Mouse (Mus musculus): ENCODE results near the gene Ccdc9b.

The Ccdc9b gene

DNA sequence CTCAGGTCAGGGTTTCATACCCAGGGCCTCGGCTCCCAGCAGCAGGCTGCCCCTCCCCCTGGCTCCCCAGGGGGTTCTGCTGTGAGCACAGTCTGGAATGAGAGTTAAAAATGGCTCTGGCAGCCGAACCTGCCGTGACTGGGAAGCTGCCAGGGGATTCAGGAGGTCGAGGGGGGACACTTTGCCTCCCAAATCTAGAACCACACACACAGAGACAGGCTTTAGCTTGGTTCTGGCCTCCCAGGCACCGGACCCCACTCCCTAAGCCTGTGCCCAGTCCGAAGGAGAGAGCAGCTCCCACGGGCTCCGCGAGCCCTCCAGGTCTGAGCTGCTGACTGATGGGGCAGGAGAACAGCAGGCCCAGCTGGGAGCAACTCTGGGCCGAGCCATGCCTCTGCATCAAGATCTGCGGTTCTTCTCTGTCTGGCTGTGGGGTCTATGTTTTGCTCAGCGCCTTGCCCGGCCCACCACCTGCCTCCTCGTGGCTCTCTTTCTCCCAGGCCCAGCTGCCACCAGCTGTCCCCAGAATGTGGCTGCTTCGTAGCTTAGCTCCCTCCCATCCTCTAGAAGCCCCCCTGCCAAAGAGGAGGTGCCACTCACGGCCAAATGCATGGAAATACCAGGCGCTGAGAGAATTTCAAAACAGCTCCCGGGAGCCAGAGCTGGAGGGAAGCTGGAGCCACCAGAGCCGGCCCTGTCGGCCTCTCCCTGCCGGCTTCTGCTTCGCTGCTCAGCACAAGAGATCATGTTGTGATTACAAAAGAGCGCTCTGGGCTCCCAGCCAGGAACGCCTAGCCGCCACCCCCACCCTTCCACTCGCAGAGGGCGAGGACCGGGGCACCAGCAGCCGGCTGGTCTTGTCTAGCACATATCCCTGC is at the start of gene Ccdc9b:
TSS of gene Ccdc9b (minus strand) at position 756 of the 878 bp plus-strand sequence.
- DNase-seq: peak; percentile 97

DNA sequence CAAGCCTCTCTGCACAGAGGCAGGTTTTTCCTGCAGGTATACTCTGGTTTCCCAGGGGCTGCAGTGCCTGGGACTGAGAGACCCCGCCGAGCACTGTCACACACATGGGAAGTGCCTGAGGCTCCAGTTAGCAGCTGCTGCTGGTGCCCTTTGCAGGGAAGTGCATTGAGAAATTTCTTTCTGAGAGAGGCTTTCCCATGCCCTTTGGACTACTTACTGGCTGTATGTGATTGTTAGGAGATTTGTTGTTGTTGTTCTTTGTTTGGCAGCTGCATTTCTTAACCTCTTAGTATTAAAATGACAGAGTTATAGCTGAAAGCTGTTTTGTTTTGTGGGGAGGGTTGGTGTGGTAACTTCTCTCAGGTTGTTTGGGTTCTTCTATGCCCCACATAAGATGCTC is 48.4 kb upstream of the Ccdc9b start:
- DNase-seq: no peak

DNA sequence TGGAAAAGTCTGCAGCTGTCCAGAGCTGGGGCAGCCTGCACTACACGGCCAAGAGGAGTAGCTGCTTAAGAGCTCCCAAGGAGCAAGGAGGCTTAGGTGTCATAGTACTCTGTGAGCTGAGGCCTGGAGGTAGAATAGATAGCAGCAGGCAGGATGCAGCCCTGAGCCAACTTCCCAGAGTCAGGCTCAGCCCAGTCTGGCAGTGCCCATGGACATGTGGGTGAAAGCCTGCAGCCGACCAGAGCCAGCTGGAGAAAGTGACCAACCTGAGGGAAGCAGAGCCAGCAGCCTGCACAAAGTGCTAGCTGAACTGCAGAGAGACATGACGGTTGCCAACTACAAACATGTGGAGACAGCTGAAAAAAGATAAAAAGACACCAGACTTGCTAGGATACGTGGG is 44.4 kb upstream of the Ccdc9b start:
- peak in 1 of 2 experiments; percentile 52 for DNase-seq

DNA sequence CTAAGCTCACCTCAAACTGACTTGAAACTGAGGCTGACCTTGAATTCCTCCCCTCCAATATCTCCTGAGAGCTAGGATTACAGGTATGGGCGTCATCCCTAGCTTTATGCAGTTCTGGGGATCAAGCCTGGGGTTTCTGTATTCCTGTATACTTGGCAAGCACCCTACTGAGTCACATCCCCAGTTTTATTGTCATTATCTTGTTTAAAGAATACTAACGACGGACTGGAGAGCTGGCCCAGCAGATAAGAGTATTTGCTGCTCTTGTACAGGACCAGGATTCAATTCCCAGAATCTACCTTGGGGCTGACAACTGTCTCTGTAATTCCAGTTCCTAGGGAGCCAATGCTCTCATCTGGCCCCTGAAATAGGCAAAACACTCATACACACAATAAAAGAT is 43.3 kb upstream of the Ccdc9b start:
- no peak for DNase-seq

DNA sequence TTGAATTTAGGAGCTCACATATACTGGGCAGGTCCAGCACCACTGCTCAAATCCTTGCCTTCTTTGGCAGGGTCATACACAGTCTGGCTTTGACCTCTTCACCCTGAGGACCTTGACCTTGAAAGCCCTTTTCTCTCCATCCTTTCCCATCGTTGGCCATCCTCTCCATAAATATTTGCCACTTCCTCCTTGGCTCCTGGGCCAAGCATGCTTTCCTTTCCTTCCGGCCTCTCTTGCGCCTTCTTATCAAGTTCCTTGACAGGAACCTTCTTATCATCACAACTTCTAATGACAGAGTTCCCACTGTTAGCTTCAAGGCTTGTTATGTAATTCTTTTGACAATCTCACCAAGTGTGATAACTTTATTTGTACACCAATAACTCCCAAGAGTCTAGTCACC is 42.7 kb upstream of the Ccdc9b start:
- DNase-seq: no peak

DNA sequence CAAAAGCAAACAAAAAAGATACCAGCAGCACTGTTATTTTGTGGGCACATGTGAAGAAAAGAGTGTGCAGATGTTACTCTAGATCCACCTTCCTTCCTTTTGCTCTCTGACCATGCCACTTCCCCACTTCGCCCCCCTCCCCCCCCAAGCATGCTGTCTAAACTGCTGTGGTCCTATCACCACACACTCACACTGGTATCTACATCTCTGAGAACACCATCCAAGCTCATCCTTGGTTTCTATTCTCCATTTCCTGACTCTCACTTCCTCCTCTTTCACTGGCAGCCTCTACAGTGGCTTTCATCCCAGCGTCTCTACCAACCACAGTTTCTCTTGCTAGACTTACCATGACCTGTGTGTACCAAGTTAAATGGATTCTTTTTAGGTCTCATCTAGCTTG is 42.0 kb upstream of the Ccdc9b start:
- DNase-seq: no peak

DNA sequence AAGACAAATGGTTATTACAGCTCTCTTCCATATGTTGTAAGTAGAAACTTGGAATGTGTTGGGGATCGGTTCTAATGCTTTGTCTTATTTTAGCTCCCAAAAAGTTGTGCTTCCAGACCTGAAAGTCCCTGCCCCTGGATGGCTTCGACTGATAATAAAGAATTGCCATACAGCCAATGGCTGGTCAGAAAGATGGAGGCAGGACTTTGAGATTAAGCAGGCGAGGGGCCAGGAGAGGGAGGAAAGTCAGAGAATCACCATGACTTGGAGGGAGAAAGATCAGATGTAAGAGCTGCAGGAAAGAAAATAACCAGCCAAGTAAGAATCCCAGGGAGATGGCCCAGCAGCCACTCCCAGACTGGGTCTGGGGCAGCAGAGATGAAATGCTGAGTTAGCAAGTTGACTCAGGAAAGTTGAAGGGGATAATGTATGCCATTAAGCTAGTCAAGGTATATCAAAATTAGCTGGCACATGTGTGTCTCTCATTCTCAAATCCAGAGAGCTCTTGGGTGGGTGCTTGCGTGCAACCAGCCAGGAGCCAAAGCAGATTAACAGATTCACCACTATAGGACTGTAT is 40.2 kb upstream of the Ccdc9b start:
- no peak for DNase-seq

DNA sequence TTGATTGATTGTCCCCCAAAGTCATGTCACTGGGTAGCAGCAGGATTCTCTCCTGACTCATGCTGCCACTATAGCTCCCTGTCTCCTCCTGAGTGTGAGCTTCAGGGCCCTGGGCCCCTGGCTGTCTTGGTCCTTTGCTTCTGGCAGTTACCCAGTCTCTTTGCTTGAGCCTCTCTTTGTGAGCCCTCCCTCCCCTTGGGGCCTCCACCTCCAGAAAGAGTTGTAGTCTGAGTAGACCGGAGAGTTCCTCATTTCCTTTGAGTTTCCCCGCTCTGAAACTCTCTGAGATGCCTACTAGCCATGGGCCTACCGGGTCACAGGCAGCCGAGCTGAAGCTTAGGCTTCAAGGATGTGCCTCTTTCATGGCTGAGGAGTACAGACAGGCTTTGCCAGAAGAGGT is 31.2 kb upstream of the Ccdc9b start:
- DNase-seq: no peak

DNA sequence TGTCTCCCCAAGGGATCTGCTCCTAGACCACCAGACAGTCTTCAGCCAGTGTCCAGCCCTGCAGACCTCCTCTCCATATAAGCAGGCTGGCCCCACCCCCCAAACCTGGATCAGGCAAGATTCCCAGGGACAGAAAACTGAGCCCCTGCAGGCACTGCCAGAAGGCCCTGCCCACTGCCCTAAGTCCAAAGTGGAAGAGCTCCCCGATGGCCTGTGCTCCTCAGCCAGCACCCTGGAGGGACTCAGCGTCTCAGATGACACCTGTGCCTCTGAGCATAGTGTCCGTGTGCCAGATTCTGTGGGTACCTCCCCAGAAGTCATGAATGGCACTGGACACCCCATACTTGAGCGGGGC is 29.8 kb upstream of the Ccdc9b start:
- no peak for DNase-seq

DNA sequence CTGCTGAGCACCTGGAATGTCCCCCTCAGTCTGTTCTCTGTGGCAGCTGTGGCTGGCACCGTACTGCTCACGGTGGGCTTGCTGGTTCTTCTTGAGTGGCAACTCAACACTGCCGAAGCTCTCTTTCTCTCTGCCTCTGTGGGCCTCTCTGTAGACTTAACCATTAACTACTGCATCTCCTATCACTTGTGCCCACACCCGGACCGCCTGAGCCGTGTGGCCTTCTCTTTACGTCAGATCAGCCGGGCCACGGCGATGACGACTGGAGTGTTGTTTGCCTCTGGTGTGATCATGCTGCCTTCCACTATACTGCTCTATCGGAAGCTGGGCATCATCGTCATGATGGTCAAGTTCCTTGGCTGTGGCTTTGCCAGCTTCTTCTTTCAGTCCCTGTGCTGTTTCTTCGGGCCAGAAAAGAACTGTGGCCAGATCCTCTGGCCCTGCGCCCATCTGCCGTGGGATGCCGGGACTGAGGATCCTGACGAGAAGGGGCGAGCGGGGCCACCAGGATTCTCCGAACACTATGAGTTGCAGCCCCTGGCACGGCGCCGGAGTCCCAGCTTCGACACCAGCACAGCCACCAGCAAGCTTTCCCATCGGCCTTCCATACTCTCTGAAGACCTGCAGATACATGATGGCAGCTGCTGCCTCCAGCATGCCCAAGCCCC is 29.3 kb upstream of the Ccdc9b start:
- no peak for DNase-seq

DNA sequence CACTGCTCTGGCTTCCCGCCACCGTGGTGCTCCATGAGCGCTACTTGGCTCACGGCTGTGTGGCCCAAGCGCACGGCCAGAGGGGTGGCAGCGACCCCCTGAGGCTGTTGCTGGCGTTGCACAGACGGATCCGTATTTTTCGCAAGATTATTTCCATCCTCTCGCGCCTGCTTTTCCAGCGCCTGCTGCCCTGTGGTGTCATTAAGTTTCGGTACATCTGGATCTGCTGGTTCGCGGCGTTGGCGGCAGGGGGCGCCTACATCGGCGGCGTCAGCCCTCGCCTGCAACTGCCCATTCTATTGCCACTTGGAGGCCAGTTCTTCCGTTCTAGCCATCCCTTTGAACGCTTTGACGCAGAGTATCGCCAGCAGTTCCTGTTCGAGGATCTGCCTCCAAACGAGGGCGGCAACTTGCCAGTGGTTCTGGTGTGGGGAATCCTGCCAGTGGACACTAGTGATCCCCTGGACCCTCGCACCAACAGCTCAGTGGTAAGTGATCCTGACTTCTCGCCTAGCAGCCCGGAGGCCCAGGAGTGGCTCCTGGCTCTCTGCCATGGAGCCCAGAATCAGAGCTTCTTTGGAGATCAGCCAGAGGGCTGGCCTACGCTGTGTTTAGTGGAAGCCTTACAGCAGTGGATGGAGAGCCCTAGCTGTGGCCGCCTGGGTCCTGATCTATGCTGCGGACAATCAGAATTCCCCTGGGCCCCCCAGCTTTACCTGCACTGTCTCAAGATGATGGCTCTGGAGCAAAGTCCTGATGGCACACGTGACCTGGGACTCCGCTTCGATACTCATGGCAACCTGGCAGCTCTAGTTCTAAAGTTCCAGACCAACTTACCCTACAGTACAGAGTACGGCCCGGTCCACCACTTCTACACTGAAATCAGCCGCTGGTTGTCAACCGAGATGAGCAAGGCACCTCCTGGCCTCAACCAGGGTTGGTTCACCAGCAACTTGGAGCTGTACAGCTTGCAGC is 28.4 kb upstream of the Ccdc9b start:
- DNase-seq: peak; percentile 76

DNA sequence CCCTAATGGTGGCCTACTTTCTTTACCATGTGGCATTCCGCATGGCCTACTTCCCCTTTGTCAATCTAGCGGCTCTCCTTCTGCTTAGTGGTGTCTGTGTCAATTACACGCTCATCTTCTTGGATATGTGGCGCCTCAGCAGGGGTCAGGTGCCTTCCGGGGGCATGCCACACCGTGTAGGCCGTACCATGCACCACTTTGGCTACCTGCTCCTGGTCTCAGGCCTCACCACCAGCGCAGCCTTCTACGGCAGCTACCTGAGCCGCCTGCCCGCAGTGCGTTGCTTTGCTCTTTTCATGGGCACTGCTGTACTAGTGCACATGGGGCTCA is 27.7 kb upstream of the Ccdc9b start:
- no peak for DNase-seq

DNA sequence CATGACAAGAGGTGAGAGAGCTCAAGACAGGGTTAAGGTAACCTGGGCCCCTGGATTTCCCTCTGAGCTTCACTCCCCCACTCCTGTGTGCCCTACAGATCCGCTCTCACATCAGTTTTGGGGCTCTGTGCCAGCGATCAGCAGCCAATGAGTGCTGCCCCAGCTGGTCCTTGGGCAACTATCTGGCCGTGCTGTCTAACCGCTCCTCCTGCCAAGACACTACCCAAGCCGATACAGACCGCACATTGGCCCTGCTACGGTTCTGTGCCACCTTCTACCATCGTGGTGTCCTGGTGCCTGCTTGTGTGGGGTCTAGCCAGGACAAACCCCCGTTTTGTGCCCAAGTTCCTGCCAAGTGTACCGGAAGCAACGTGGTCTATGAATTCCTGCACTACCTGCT is 27.0 kb upstream of the Ccdc9b start:
- no peak for DNase-seq

DNA sequence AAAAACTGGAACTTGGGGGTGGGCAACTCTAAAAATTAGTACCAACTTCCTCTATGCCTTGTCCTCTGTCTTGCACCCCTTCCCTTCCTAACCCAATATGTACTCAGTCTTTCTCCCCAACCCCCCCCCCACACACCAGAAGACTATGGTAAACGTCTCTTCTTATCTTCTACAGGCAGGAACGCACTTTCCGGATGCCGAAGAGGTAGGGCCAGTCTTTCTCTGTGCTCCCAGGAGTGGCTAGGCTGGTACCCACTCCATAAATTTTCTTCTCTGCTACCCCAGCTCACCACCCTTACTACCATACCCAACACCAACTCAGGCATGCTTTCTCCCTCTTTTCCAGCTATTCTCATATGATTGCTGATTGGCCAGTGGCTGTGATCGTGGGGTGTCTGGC is 24.1 kb upstream of the Ccdc9b start:
- no peak for DNase-seq

DNA sequence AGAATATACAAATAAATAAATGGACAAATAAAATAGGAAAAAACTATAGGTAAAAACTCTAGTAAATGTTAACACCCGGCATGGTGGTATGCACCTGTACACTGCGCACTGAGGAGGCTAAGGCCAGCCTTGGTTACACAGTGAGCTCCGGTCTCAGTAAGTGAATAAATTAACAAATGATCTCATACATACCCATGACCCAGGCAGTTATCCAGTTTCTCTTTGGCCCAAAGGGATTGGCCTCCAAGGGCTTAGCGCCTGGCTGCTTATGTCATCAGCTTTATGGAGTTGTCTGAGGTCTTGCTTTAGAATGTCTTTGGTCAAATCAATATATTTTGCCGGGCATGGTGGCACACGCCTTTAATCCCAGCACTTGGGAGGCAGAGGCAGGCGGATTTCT is 21.2 kb upstream of the Ccdc9b start:
- DNase-seq: no peak

DNA sequence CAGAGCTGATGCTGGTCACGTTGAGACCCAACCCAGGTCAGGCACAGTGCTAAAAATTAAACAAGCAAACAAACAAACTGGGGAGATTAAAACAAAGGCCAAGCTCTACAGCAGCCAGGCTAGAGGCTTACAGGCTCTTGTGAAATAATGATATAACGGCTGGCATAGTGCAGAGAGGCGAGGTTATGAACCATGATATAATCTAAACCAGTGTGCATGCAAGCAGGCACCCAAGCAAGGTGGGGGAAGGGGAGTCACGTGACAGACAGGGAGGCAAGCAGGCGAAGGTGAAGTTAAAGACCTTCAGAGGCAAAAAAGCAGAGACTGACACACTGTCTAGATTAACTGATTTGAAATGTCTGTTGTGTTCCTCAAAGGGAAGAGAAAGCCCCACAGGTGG is 20.6 kb upstream of the Ccdc9b start:
- no peak for DNase-seq

DNA sequence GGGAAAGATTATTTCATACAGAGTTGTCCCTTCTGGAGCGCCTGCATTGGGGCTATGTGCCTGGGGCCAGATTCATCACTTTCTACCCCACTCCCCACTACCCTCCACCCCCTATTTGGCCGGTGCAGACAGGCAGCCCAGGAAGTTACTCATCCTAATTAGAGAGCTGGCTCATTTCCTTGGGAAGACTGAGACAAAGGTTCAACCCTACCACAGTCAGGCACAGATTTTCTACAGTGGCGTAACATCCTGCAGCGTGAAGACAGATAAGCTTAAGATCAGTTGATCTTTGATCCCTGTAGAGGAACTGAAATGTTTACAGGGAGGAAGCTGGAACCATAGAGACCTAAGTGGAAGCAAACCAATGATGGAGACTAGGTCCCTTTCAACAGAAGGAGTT is 19.8 kb upstream of the Ccdc9b start:
- DNase-seq: no peak

DNA sequence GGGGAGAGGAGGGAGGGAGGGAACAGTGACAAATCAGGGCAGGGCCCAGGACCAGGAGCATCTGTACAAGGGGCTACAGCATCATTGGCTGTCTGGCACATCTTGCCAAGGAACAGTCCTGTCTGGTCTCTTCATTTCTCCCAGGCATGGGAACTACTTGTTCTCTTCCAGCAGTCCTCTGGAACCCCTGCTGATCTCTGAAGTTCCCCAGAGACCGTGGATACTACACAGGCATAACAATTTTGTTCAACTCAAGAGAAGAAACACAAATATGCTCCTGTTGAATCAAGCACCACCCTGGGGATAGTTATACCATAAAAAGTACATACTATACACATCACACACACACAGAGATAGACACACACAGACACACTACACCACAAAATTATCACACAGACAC is 18.7 kb upstream of the Ccdc9b start:
- DNase-seq: no peak

DNA sequence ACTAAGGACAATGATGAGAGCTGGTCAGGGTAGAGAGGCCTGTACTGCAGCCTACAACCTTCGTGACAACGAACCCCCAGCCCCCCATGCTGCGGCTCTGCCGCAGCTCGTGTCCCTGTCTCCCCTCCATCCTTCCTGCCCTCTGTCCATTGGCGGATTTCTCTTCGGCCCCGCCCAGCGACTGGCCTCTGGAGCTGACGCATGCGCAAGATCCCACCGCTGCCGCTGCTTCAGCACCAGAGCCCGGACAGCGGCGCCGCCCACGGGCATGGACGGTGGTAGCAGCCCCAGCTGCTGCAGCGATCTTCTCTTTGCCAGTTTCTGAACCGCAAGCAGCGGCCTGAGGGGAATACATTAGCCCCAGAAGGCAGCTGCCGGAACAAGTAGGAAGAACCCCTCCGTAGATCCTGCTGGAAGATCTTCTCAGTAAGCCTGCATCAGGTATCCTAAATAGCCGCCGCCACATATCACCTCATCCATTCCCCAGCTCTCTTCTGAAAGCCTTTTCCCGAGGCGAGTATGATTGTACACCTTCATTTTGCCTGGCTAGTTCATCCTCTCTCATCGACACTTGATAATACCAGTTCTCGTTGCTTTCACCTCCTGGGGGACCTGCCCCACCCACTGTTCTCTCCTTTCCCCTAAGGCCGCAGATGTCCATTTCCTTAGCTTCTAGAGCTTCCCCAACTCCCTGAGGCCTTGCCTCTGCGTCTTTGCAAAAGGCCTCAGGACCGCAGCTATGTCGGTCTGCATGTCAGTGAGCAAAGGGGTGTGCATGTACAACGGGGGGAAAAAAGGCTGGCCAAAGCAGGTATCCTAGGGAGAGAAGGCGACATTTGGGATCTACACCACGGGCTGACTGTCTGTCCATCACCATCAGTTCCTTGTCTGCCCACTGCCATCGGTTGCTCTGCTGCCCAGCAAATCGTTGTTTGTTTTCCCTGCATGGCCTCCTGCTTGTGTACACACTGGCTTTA is 17.3 kb upstream of the Ccdc9b start, which contains the start of gene Disp2:
TSS of gene Disp2 (plus strand) at position 216 of the 977 bp plus-strand sequence.
- DNase-seq: peak; percentile 95 to 96

DNA sequence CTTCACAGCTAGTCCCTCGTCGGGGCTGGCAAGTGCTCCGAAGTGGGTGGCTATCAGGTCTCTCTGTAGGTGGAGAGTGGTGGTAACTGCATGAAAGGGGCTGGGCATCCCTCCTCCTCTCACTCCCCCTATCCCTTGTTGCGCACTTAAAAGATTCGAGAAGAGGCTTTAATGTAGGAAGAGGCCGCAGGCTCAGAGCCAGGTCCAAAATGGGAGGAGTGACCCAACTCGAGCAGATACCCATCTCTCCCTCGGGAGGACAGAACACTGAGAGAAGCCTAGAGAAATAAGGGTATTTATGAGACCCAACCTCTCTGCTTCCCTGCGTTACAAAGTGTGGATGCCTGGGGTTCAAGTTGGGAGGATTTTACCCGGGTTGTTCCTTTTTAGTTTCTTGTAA is 16.6 kb upstream of the Ccdc9b start:
- DNase-seq: no peak

DNA sequence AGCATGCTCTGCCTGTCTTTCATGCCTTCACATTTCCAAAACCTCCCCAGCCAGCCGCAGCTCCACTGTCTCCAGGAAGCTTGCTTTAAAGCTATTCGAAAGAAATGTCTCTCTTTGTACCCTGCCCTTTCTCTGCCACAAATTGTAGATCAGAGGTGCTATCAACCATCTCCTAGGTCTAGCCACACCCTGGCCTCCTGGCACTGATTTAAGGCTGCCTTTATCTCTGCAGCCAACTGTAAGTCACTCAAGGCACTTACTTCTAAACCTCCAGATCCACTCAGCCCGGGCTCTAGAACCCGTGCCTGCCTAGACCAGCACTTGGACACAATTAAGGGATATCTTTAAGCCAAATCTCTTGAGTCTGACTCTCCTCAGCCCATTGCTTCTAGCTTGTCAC is 16.0 kb upstream of the Ccdc9b start:
- DNase-seq: peak in 1 of 2 experiments; percentile 20

DNA sequence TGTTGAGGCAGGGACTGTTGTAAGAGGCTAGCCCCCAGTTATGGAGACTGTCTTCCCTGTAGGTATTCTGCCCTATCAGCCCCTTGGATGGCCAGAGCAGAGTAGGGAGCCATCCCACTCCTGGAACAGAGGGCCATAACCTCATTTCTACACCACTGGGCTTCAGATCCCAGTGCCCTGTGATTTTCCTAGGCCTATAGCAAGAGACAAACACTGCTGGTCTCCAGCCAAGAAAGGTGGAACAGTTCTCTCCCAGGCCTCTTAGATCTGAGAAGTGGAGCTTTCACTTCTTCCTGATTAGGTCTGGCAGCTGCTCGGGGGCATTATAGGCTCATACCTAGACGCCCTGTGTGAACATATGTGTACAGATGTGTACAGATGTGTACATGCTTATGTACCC is 13.8 kb upstream of the Ccdc9b start:
- DNase-seq: no peak
